Mouse (Mus musculus): ENCODE data around the gene Hsd3b5. TPM values are rescaled to one million over a fixed set of nuclear protein-coding genes. Genes with fewer than 3 reads are reported as not detected.
"Not testable (repeated sequence)": the region's sequence is repeated elsewhere in the genome, so short reads cannot be mapped to it uniquely, and the experiment has no call there.

Hsd3b5 gene
- total RNA-seq (2014; fragmentation: Nextera tagmentation) (not detected in 2 replicates), total RNA-seq (2017) (not detected in 2 replicates)

- no peak for ATAC-seq (replicated peaks; ENCODE audit: low FRiP score, low TSS enrichment, poor library complexity, severe bottlenecking)
Observed at GRCm38 (mm10) chr3:98630152-98630551, at the start of gene Hsd3b5. Gene Hsd3b5 (minus strand): TSS chr3:98630252.

- ATAC-seq (replicated peaks; ENCODE audit: low FRiP score, low TSS enrichment, poor library complexity, severe bottlenecking): no peak
Observed at GRCm38 (mm10) chr3:98635145-98635544, 5.1 kb upstream of the Hsd3b5 start.

GRCm38 (mm10) chr3:98629633-98630032 lies 419 bp downstream of the Hsd3b5 start:
- no peak for ATAC-seq (replicated peaks; ENCODE audit: low FRiP score, low TSS enrichment, poor library complexity, severe bottlenecking)

DNA sequence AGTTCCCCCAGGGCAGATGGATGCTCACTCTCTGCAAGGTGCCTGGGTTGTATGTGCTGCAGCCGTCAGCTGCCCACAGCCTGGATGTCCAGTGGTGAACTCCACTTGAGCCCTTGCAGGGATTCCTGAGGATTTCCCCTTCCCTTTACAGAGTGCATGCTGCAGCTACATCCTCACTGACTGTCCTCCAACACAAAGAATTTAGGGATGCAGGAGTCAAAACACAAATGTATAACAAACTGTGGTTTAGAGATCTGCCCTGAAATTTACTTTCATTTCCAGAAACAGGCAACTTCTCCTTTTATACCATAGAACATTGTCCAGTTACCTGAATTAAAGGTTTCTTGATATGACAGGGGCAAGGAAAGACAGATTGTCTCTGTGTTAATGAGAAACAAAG lies 13.3 kb downstream of the Hsd3b5 start:
- not testable (repeated sequence) for ATAC-seq (replicated peaks; ENCODE audit: low FRiP score, low TSS enrichment, poor library complexity, severe bottlenecking)

GRCm38 (mm10) chr3:98616244-98616643 lies 13.8 kb downstream of the Hsd3b5 start:
- peak; percentile 50; the same call in 1 of the 2 replicates for ATAC-seq (replicated peaks; ENCODE audit: low FRiP score, low TSS enrichment, poor library complexity, severe bottlenecking)

- ATAC-seq (replicated peaks; ENCODE audit: low FRiP score, low TSS enrichment, poor library complexity, severe bottlenecking): not testable (repeated sequence)
Observed at GRCm38 (mm10) chr3:98614406-98614927, 15.6 kb downstream of the Hsd3b5 start.

- no peak for ATAC-seq (replicated peaks; ENCODE audit: low FRiP score, low TSS enrichment, poor library complexity, severe bottlenecking)
Observed at GRCm38 (mm10) chr3:98613963-98614362, 16.1 kb downstream of the Hsd3b5 start.

DNA sequence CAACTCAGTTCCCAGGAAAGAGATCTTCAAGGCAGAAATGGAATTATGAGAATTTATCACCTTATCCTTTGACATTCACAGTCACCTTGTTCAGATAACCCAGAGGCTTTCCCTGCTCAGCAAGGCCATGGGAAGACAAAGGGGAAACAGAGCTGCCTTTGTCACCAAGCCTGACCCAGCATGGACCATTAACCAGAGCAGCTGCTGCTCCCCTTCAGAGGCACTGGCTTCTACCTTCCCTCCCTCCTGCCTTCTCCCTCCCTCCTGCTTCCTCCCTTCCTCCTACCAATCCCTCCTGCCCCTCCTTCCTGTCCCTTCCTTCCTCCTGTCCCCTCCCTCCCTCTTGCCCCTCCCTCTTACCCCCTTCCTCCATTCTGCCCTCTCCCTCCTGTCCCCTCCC lies 16.5 kb downstream of the Hsd3b5 start:
- not testable (repeated sequence) for ATAC-seq (replicated peaks; ENCODE audit: low FRiP score, low TSS enrichment, poor library complexity, severe bottlenecking)

GRCm38 (mm10) chr3:98588707-98589106 lies 41.3 kb downstream of the Hsd3b5 start, which contains the start of gene Gm10681:
Gene Gm10681 (minus strand): TSS chr3:98588807.
- no peak for ATAC-seq (replicated peaks; ENCODE audit: low FRiP score, low TSS enrichment, poor library complexity, severe bottlenecking)

GRCm38 (mm10) chr3:98587721-98588120 lies 42.3 kb downstream of the Hsd3b5 start:
- no peak for ATAC-seq (replicated peaks; ENCODE audit: low FRiP score, low TSS enrichment, poor library complexity, severe bottlenecking)

GRCm38 (mm10) chr3:98582622-98583021 lies 47.4 kb downstream of the Hsd3b5 start:
- not testable (repeated sequence) for ATAC-seq (replicated peaks; ENCODE audit: low FRiP score, low TSS enrichment, poor library complexity, severe bottlenecking)

- not testable (repeated sequence) for ATAC-seq (replicated peaks; ENCODE audit: low FRiP score, low TSS enrichment, poor library complexity, severe bottlenecking)
Observed at GRCm38 (mm10) chr3:98582202-98582601, 47.9 kb downstream of the Hsd3b5 start.

DNA sequence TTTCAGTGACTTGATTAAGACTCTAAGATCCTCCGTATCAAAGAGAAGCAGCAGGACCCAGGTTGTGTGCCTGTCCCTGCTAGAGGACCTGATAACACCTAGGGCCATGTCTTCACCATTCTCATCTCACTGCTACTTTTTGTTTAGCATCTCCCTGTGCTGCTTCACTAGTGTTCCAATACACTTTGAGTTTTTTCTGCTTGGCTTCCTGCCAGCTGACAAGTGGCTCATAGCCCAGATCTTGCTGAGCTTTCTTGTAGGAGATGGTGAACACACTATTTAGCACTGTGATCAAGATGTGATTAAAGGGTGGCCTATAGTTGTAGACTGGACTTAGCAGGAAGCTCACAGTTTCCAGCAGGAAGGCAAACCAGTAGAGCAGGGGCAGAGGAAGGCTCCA lies 49.0 kb downstream of the Hsd3b5 start:
- ATAC-seq (replicated peaks; ENCODE audit: low FRiP score, low TSS enrichment, poor library complexity, severe bottlenecking): not testable (repeated sequence)

Other genes with a start within 250 kb of the Hsd3b5 start
- not detected in 2 replicates for gene Zfp697, start 247.8 kb downstream of the Hsd3b5 start, total RNA-seq (2014; fragmentation: Nextera tagmentation)
- 0.19 TPM in 1 of 2 replicates, not detected in the other for gene Zfp697, start 247.8 kb downstream of the Hsd3b5 start, total RNA-seq (2017)
- not detected in 2 replicates for gene Gm4450, start 173.1 kb downstream of the Hsd3b5 start, total RNA-seq (2014; fragmentation: Nextera tagmentation)
- not detected in 2 replicates for gene Gm4450, start 173.1 kb downstream of the Hsd3b5 start, total RNA-seq (2017)
- not detected in 2 replicates for gene Hsd3b4, start 119.7 kb downstream of the Hsd3b5 start, total RNA-seq (2014; fragmentation: Nextera tagmentation)
- gene Hsd3b4, start 119.7 kb downstream of the Hsd3b5 start, total RNA-seq (2017): not detected in 2 replicates
- not detected in 2 replicates for gene Gm10681, start 41.4 kb downstream of the Hsd3b5 start, total RNA-seq (2014; fragmentation: Nextera tagmentation)
- gene Gm10681, start 41.4 kb downstream of the Hsd3b5 start, total RNA-seq (2017): not detected in 2 replicates
- not detected in 2 replicates for gene Hsd3b2, start 94.3 kb upstream of the Hsd3b5 start, total RNA-seq (2014; fragmentation: Nextera tagmentation)
- gene Hsd3b2, start 94.3 kb upstream of the Hsd3b5 start, total RNA-seq (2017): not detected in 2 replicates
- gene Hsd3b3, start 132.9 kb upstream of the Hsd3b5 start, total RNA-seq (2014; fragmentation: Nextera tagmentation): not detected in 2 replicates
- not detected in 2 replicates for gene Hsd3b3, start 132.9 kb upstream of the Hsd3b5 start, total RNA-seq (2017)
- not detected in 2 replicates for gene Hsd3b6, start 184.2 kb upstream of the Hsd3b5 start, total RNA-seq (2014; fragmentation: Nextera tagmentation)
- not detected in 2 replicates for gene Hsd3b6, start 184.2 kb upstream of the Hsd3b5 start, total RNA-seq (2017)
- gene Hsd3b1, start 229.5 kb upstream of the Hsd3b5 start, total RNA-seq (2014; fragmentation: Nextera tagmentation): not detected in 2 replicates
- gene Hsd3b1, start 229.5 kb upstream of the Hsd3b5 start, total RNA-seq (2017): not detected in 2 replicates

Data from megakaryocyte-erythroid progenitor cell, adult 5-6 weeks (primary cell).